Mouse (Mus musculus): ENCODE results near the gene G3bp2. TPM values are rescaled to one million over a fixed set of nuclear protein-coding genes. Genes with fewer than 3 reads are reported as not detected.

Gene G3bp2
- total RNA-seq, 4 experiments from 2014 or later, result 204 to 226 (median 221) TPM

GRCm38 (mm10) chr5:92101601-92102000 is 18.1 kb upstream of the G3bp2 start:
- DNase-seq (ENCODE audit: low spot score in 2 of 2), result no peak

DNA sequence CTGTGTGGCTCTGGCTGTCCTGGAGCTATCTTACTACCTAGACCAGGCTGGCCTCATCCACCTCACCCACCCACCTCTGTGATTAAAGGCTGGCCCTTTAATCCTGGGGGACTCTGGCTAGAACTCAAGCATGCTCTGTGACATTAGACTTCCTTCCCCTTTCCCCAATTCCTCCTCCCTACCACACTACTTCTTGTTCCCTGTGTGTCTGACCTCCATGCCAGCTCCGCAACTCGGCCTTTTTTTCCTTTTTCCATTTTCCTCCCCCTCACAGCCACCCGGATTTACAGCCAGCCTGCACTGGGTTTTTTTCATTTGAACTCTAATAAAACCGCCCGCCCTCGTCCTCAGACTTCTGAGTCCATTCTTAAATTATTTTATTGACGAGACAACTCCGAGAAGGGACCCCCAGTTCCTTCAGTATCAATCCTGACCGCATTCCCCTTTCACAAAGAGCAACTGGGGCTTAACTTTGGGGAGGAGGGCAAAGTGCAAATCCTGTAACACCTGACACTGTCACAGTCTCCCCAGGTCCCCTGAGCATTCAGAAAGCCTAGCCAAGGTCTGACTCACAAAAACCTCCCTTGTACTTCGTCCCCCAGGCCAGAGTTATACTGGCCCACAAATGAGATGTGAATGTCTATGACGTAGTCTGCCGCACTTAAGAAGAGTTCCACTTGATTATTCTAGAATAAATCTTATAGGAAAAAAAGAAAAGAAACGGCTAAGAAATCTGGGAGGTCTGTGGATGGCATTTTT is 15.0 kb upstream of the G3bp2 start:
- no peak for DNase-seq (ENCODE audit: low spot score in 2 of 2)

- no peak for DNase-seq (ENCODE audit: low spot score in 2 of 2)
Observed at GRCm38 (mm10) chr5:92097779-92098178, 14.3 kb upstream of the G3bp2 start.

- no peak for DNase-seq (ENCODE audit: low spot score in 2 of 2)
Observed at GRCm38 (mm10) chr5:92096786-92097185, 13.3 kb upstream of the G3bp2 start.

GRCm38 (mm10) chr5:92094062-92094415 is 10.5 kb upstream of the G3bp2 start:
- no peak for DNase-seq (ENCODE audit: low spot score in 2 of 2)

GRCm38 (mm10) chr5:92093263-92094061 is 9.9 kb upstream of the G3bp2 start:
- no peak for DNase-seq (ENCODE audit: low spot score in 2 of 2)

DNA sequence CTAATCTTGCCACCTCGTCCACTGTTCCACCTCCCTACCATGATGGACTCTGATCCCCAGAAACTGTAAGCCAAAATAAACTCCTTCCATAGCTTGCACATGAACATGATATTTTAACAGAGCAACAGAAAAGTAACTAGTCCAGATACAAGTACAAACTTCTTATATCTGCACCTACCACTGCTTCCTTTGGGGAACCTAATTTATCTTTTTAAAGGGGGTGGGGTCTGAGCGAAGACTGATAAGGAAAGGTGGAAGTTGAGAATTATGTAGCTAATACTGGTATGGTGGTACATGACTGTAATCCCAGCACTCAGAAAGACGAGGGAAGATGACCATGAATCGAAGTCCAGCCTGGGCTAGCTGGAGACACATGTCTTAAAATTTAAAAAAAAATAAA is 4.0 kb upstream of the G3bp2 start:
- DNase-seq (ENCODE audit: low spot score in 2 of 2), result no peak

GRCm38 (mm10) chr5:92085821-92086550 is 2.5 kb upstream of the G3bp2 start:
- no peak for DNase-seq (ENCODE audit: low spot score in 2 of 2)

GRCm38 (mm10) chr5:92085246-92085645 is 1.7 kb upstream of the G3bp2 start:
- DNase-seq (ENCODE audit: low spot score in 2 of 2), result no peak

DNA sequence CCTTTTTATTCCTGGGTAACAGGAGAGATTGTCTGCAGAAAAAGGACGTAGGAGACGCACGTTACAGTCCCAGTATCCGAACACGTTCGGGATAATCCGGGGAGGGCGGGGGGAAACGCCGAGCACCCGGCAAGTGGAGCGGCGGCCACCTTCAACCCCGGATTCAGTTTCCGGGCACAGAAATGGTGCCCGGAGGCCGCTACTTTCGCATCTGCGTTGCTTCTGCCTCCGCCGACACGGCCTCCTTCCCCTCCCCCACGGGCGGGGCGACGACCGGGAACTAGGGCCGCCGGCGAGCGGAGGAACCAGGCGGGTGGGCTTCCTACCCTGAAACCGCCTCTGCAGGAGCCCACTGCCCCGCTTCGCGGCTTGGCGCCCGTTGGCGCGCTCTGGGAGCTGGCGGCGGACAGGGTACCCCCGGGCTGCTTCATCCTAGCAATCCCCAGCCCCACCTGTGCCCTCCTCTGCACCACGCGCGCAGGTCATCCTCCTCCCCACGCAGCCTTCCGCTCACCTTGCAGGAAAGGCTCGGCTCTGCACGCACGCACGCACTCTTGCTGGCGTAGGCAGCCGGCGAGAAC is 608 bp downstream of the G3bp2 start:
- DNase-seq (ENCODE audit: low spot score in 2 of 2), result peak; percentile 51 to 56

GRCm38 (mm10) chr5:92081326-92081725 is 2.2 kb downstream of the G3bp2 start:
- no peak for DNase-seq (ENCODE audit: low spot score in 2 of 2)

GRCm38 (mm10) chr5:92080400-92080799 is 3.1 kb downstream of the G3bp2 start:
- no peak for DNase-seq (ENCODE audit: low spot score in 2 of 2)

DNA sequence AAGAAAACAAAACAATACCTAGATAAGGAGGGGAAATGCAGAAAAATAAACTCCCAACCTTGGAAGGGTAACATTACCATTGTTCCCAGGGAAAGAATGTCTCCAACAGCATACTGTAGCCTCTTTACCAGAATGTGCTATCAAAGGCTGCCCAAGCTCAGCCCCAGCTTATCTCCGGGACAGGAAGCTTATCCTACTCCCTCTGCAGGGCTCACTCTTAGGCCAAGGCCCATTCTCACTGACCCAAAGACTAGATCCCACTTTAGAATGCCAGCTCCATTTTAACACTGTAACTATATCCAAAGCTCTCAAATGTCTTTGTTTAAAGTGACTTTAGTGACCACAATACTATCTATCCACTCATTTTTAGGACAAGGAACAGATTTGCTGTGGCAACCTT is 4.2 kb downstream of the G3bp2 start:
- DNase-seq (ENCODE audit: low spot score in 2 of 2), result no peak

DNA sequence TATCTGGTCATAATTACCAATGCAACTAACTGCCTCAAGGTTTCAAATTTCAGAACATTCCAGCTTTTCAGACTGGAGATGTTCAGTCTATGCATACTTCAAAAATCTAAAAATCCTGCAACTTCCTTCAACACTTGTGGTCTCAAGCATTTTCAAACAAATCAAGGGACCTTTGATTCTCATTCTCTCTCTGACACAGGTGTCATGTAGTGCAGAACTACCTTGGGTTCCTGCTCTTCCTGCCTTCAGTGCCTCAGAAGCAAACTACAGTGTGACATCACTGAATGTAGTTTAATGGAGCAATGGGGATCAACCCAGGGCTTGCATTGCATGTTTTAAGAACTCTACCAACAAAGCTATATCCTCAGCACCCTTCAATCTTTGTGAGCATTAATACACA is 4.8 kb downstream of the G3bp2 start:
- DNase-seq (ENCODE audit: low spot score in 2 of 2), result no peak

DNA sequence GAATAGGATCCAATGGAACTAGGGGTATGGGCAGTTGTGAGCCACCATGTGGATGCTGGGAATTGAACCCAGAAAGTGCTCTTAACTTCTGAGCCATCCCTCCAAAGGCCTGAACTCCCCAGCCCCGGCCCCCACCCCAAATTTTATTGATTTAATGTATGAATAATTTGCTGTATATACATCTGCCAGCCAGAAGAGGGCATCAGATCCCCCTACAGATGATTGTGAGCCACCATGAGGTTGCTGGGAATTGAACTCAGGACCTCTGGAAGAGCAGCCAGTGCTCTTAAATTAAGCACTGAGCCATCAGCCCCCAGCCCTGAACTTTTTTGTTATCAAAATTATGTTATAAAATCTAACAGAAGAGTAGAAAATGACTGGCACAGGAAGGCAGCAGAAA is 7.2 kb downstream of the G3bp2 start:
- no peak for DNase-seq (ENCODE audit: low spot score in 2 of 2)

DNA sequence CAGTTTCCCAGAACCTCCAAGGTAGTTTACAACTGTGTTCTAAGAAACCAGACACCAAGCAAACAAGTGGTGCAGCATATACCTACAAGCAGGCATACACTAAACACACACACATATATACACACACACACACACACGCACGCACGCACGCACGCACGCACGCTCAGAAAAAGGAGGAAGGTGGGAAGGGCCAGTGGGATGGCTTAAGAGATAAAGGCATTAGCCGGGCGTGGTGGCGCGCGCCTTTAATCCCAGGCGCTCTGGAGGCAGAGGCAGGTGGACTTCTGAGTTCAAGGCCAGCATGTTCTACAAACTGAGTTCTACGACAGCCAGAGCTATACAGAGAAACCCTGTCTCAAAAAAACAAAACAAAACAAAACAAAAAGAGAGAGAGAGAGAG is 9.5 kb downstream of the G3bp2 start:
- no peak for DNase-seq (ENCODE audit: low spot score in 2 of 2)

DNA sequence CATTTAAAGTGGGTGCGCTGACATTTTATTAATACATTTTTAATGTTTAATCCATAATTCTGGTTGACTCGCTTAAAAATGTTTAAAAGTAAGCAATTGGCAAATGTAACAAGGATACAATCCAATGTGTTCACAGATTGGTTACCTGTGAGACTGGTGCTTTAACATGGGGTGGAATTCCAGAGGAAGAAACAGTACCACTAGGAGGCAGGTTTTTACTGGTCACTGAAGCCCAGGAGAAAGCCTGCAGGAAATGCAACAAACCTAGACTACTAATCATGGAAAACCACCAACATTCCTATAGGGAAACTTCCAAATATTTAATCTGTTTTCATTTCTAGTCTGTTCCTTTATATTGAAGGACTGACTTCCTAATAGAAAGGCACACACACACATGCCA is 20.3 kb downstream of the G3bp2 start:
- no peak for DNase-seq (ENCODE audit: low spot score in 2 of 2)

- no peak for DNase-seq (ENCODE audit: low spot score in 2 of 2)
Observed at GRCm38 (mm10) chr5:92052866-92053265, 30.7 kb downstream of the G3bp2 start.

- DNase-seq (ENCODE audit: low spot score in 2 of 2), result no peak
Observed at GRCm38 (mm10) chr5:92050419-92050818, 33.1 kb downstream of the G3bp2 start.

DNA sequence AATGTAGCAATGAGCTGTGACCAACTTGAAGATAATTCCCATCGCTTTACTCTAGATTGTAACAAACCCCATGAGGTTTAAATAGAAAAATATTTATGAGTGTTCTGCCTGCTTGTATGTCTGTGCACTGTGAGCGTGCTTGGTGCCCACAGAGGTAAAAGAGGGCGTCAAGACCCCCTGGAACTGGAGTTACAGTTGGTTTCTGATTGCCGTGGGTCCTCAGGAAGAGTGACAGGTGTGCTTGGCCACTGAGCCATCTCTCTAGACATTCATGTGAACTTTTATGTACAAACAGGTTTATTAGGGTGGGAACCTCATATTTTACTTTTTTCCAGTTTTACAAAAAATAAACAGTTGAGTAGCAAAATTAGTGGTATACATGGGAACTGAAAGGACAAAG is 39.7 kb downstream of the G3bp2 start, which contains the start of gene Cdkl2:
Gene Cdkl2 (minus strand): TSS at position 101 of the 400 bp plus-strand sequence.
- DNase-seq (ENCODE audit: low spot score in 2 of 2), result no peak
